Mouse (Mus musculus) cerebellum, postnatal 10 days (tissue): ENCODE data around the gene Cdc42ep5.
A peak's percentile ranks its signal among the peaks of the same experiment; 100 is the strongest.
"Not testable (repeated sequence)": the region's sequence is repeated elsewhere in the genome, so short reads cannot be mapped to it uniquely, and the experiment has no call there.

Experiments used
- DNase-seq, 2 experiments: peaks; one replicate each; pipeline ENCODE4 v3.0.0; 2021; ENCODE audit warnings: mixed read lengths in 2 of 2

Gene Cdc42ep5

DNA sequence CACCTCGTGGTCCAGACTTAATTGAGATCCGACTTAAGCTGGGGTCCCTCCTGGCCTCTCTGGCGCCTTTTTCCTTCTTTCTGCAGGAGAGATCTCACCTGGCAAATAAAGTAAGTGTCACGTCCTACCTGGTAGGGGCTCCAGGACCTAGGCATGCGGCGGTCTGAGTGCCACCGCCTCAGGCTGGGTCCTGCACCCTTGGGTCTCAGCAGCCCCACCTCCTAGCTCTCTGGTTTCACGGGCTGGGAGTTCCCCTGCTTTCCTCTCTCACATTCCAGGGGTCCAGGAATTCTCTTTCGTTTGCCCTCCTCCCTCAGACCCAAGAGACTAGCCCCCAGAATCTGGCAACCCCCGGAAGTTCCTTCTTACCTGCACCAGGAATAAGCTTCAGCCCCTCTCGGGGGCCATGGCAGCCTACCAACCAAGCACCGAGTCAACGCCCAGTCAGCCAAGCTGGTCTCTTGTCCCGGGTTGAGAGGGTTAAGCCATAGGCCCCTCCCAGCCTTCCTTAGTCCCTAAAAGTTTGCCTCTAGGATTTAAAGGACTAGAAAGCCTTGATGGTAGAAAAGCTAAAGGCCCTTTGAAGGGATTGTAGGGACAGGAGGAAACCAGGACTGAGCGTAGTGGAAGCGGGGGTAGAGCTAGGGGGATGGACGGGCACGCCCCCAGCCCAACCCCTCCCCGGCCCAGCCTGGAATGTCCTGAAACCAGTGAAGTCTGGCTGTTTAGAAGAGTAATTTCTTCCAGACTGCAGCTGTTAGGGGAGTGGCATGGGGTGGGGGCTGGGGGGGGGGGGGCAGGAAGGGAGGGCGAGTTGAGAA is at the start of gene Cdc42ep5:
TSS of gene Cdc42ep5 (minus strand) at position 771 of the 821 bp plus-strand sequence.
- DNase-seq: no peak

DNA sequence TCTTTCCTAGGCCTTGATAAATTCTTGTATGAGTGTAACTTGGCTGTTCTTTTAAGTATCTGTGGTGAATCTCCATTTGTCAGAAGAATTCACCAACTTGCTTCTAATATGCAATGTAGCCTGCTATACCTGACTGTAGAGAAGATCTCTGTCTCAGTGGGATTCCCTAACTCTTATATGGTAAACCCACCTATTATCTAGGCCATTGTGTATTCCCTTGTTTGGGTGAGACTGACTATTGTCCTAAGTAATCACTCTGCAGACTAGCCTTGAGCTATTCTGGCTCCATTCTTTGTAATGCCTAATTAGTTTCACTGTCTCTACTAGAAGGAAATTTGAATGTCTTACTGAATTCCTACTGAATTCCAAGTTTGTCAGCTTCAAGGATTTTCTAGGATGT is 48.8 kb upstream of the Cdc42ep5 start:
- DNase-seq: not testable (repeated sequence)

DNA sequence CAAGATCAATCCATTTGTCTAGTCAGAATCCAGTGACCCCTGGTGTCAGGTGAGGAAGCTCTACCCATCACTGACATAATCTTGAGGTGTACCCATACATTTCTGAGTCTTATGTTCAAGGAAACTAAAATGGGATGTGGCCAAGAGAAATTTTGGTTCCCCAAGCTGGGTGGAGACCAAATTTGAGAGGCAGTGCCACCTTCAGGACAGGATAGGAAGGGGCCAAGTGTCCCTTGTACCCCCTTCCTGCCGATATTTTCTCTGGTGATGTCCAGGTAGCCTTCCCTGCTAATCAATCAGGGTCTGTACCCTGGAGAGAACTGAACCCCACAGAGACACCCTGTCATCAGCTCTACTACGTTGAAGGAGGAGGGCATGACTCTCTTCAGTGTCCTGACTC is 44.0 kb upstream of the Cdc42ep5 start:
- DNase-seq: no peak

DNA sequence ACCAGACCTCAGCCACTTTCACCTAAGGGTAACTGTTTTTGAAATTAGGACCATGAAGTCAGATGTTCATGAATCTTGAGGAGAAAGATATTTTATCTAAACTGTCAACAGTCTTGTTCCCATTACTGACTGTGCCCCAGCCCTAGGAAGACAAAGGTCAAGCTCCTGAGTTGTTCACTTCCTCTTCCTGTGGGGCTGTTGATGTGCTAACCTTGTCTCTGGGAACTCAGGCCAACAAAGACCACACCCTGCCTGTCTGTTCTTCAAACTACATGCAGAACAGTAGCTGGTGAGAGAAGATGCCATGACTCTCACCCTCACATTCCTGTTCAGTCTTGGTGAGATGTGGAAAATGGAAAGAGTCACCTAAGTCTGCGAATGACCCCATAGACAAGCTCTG is 42.5 kb upstream of the Cdc42ep5 start:
- no peak for DNase-seq

DNA sequence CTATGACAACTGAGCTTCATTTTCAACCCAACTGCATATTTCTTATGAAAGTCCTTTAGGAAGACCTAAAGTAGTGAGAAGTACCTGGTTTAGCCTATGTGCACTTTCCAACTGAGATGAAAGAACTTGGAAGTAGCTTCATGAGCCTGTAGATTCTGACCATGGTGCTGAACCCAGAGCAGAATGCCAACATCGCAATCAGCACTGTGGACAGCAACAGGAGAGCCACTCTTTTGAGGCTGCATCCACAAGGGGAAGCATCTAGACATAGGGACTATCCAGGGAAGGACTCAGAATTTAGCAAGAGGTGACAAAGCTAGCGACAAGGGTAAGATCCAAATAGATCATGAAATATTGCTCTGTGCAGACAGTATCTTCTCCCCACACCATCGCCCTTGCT is 13.8 kb upstream of the Cdc42ep5 start:
- no peak for DNase-seq

DNA sequence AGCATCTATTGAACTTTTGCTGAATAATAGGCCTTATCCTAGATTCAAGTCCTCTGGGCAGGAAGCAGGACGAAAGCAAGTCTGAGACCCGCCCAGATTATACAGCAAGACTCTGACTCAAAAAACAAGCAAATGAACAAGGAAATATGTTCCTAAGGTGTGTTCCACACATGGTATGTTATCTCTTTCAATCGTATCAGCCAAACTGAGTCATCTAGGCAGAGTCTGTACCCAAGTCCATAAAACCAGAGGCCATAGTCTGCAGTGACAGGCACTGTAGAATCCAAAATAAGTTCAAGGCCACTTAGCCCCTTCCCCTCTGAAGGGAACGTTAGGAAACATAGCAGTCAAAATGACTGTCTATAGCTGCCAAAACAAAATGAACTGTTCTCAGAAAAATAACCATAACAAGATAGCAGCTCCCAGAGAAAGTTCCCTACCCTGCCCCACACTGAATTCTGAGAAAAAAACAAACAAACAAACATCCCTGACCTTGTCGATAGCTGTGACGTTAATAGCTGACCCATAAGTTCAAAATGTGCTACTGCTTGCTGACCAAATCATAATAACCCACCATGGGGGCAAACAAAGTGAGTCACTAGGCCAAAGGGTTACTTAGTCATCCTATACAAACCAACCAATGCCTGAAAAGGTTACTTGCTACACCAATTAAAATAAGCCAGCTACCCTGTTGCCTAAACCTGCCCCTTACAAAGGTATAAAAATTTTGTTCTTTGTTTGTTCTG is 5.7 kb upstream of the Cdc42ep5 start:
- no peak for DNase-seq

DNA sequence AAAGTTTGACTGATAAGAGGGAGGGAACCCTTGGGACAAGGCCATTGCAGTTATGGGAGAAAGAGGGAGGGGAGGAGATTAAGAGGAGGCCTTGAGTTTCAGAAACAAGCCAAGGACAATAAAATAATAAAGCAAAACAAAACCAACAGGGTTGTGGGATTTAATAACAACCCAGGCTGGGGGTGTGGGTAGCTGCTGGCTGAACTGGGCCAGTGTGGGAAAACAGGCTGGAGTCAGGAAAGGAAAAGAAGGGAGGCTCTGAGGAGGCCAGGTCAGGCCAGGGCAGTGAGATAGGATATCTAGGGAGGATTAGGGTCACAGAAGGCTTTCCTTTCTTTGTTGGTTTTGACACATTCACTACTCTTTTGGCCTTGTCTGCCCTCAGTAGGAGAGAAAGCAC is 2.4 kb upstream of the Cdc42ep5 start:
- no peak for DNase-seq

DNA sequence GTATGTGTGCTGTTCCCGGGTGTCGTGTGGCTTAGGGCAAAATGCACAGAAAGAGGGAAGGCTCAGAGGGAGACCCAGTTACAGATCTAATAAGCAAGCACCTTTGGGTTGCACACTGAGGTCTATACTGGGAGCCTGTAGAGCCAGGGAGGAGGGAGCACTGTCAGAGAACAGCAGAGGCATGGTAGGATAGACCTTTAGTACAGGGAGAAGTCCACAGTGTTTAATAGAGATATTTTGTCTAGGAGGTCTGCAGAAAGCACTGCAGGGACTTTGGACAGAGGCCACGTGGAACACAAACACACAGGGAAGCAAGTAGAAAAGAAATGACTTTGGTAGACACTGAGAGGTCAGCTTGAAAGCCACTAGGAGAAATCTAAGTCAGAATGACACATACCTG is 626 bp upstream of the Cdc42ep5 start:
- no peak for DNase-seq

DNA sequence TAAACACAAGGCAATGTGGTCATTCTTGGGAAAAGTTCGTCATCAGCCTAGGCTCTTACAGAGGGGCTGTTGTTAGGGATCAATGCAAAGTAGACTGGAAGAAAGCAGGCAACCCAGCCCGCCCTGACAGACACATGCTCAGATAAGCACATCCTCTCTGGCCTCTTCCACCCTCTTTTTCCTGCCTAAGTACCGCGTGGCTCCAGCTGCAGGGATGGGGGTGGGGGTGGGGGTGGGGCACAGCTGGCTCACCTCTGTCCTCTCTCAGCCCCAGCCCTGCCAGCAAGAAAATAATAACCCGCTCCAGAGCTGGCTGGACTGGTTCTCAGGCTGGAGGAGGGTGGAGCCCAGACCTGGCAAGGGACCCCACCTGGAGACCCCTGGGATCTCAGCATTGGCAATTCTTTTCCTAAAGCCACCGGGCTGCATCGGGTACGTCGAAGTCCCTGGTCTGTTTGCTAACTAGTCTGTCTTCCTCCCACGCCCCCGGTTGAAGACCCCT is 1.0 kb downstream of the Cdc42ep5 start:
- no peak for DNase-seq

DNA sequence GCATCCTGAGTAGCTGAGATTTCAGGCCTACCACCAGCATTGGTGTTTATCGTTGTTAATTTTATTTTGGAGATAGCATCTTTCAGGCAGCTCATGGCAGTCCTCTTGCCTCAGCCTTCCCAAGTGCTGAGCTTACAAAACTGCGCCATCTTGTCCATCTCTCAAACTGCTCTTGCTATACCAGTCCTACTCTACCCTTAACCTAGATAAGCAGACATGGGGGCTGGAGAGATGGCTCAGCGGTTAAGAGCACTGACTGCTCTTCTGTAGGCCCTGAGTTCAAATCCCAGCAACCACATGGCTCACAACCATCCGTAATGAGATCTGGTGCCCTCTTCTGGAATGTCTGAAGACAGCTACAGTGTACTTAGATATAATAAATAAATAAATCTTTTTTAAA is 3.1 kb downstream of the Cdc42ep5 start:
- DNase-seq: not testable (repeated sequence)

DNA sequence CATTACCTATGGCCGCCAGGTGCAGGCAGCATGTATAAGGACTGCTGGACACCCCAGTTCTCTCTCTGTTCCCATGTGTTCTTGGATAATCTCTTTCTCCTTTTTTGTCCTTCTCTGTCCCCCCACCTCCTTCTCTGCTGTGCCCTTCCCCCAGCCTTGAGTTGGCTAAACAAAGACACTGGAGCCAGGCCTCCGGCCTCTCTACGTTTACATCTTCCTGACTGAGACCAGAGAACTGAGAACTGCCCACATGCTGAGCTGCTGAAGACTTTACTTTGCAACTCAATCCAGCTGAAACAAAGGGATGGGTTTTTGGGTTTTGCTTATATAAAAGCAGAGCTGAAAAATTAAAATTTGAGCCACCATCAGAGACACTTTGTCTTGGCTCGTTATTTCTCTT is 9.7 kb downstream of the Cdc42ep5 start:
- DNase-seq: no peak

DNA sequence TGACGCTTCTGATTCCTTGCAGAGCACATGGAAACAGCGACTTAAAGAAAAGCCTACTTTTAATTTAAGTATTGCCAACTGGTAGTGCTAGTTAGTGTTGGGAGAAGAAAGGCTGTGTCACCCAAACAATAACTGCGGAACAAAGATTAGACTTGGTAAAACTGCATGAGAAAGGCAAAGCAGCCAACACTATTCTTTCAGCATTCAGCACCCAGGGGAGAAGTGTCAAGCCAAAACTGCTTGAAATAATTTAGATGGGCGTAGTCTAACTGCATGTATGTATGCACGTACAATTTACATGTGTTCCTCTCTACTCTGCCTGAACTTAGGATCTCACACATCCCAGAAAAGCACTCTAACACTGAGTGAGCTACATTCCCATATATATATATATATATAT is 10.3 kb downstream of the Cdc42ep5 start:
- no peak for DNase-seq

DNA sequence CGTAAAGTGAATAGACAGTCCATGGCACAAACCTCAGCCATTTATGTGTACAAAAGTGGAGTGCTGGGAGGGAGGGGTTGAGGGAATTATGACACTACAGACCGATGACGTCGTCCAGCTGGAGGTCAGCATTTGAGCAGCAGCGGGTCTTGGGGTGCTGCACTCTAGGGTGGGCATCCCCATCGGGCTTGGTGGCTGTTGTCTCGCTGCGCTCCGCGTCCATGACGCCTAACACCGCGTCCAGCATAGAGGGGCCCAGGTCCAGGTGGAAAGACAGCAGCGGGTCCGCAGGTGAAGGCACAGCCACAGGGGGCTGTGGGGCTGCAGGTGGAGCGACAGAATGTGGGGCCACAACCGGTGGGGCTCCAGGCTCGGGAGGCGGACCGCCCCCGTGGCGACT is 13.4 kb downstream of the Cdc42ep5 start:
- peak in 1 of 2 experiments; percentile 51 for DNase-seq

DNA sequence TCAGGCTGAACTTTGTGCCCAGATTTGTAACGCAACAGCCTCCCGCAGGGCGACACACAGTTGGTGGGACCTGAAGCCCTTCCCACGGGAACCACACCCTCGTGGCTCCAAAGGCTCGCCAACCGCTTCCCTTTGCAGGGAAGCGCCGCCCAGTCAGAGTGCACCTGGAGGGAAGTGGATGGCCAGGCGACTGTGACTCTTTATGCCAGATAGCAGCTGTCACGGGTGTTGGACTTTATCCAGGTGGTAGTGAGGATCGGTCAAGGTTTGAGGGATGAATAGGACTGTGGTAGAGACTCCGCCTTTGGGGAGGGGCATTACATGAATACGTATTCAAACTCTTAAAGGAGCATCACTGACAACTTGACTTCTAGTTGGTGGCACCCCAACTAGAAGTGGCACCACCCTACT is 13.8 kb downstream of the Cdc42ep5 start:
- peak; percentile 80 to 87 for DNase-seq

DNA sequence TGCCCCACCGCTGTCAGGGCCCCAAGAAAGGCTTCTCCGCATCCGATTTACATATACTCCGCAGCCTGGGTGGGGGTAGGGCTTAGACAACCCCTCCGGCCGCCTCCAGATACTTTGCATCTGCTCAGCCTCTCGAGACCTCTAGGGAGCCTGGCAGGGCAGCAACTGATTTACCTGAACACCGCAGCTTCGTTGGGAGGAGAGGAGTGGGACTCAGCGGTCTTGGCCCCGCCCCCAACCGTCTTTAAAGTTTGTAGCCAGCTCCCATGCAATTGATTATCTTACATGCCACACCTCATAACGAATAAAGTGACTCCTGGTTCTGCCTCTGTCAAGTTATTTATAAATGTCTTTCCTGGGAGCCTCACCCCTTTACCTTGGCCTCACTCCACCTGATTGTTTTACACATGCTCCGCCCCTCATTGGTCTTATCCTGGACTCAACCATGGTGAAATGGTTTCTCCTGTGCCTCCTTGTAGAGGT is 14.6 kb downstream of the Cdc42ep5 start, which contains the start of gene Leng9:
TSS of gene Leng9 (minus strand) at position 316 of the 483 bp plus-strand sequence.
- DNase-seq: peak; percentile 64 to 65

DNA sequence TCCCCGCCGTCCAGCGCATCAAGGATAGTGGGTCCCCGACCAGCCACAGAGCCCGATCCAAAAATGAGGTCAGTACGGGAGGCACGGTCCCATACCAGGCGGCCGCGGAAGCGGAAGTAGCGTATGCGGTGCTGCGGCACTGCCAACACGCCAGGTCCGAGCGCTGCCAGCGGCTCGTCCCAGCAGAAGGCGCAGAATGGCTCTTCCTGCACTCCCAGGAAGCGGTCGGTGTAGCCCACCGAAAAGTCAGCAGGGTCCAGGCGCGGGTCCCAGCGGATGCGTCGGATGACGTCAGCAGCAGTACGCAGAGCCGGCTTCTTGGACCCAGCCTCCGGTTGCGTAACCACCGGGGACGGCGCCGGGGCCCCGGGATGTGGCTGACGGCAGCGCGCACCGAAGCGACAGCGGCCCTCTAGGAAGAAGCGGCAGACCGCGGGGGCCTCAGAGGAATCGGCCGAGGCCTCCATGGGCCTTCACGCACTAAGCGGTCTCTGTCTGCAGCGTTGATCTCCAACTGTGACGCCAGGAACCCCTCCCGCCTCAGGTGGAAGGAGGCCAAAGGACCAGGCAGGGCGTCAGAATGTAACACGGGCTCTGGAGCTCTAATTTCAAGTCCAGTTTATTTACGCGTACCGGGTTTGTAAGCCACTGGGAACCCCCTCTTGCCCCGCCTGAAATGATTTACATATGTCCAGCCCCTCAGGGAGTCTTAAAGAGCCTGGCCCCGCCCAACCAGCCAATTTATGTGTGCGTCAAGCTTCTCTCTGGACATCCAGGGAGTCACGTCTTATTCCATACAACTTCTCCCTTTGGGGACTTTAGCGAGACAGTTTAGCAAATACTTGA is 15.2 kb downstream of the Cdc42ep5 start:
- peak; percentile 93 for DNase-seq

DNA sequence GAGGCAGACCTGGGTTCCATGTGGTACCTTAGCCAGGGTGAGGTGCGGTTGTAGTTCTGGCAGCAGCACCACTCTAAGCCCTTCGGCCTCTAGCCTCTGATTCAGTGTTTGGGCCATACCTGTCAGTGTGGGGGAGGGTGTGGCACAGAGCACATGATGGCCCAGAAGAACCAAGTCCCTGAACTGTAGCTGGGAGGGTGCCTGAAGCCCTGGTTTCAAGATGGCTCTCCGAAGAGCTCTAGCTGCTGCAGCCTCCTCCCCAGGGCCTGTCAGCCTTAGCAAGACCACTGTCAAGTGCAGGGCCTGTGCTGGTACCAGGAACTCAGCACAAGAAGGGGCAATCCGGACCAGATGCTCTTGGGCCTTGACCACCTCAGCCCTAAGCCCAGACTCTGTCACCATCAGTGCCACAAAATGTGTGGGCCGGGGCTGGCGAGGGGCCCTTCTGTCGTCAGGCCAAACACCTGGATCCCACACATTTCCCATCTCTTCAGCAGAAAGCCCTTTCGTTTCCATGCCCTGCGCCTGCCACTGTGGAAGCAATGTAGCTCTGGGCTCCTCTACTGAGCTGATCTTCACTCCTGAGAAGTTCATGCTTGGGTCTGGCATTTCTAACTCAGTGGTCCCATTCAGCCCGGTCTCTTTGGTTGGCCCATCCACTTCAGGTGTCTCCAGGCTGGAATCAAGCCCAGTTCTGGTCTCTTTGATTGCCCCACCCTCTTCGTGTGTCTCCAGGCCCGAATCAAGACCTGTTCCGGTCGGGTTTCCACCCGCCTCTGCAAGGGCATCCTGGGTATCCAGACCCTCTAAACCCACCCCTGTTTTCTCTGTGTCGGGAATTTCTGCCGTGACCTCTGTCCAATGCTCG is 16.1 kb downstream of the Cdc42ep5 start:
- peak in 1 of 2 experiments; percentile 54 for DNase-seq

DNA sequence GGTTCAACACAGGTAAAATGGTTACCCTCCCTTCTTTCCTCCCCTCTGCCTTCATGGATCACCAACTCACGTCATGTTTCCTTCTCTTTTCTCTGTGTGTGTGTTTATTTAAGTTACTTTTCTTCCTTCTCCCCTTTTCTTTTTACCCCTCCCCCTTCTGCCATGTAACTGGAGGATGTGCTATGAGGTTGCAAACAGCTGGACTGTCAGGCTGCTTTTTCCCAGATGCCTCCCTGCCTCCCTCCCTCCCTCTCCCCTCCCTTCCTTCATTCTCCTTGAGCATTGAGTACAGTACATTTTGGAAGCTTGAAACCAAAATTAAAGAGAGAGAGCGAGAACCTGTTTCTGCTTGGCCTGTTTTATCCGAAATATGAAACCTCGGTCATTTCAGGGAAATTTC is 16.8 kb downstream of the Cdc42ep5 start:
- DNase-seq: no peak

DNA sequence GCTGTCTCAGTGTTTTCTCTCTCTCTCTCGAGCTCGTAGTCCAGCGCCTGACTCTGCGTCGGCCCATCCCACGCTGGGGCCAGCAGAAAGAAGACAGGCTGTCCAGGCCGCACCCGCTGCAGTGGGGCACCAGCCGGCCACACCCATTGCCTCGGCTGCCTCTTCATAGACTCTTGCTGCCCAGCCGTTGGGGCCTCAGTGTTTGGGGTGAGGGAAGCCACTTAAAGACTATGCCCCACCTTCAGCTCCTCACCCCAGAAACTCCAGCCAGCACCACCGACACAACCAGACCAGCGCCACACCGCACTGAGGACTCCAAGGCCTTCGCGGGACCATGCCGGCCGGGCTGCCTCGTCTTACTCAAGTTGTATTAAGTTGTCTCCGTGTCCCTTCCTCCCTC is 17.3 kb downstream of the Cdc42ep5 start:
- peak in 1 of 2 experiments; percentile 19 for DNase-seq

DNA sequence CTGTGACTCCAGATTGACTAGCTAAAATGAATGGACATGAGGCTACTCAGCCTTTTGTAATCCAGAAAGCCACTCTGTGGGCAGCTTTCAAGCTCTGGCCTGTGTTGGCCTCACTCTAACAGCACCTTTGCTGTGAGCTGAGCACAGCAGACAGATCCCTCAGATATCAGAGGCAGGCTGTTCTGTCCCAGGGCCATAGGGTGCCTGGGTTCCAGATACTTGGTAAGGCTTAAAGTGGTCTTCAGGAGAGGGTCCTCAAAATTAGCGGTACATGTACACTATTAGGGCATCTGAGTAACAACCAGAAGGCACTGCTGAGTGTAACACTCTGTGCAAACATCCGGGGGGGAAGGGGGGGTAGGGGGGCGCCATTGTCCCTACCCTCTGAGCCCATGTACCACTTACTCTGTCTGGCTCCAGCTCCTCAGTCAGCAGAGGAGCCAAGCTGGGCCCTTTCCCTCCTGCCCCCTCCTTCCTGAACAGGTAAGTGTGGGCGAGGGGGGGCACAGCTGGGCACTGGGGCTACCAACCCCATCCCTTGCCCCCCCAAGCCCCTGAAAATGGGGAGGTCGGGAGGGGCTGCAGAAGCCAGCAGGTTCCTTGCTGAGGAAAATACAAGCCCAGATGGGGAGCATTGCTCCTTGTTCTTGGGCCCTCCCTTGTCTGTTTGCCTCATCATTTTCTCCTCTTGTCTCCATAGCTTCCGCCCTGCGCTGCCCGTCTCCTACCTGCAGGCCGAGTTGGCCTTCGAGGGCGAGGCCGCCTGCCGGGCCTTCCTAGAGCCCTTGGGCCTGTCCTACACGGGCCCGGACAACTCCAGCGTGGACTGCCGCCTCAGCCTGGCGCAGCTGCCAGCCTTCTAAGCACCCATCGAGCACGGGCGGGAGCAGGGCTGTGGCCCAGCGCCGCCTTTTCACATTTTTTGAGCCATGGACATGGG is 18.1 kb downstream of the Cdc42ep5 start:
- peak; percentile 17 to 26 for DNase-seq
